Mouse (Mus musculus) midbrain, embryonic 14.5 days (tissue): ENCODE results near the gene Psmd9. TPM values are rescaled to one million over a fixed set of nuclear protein-coding genes. Genes with fewer than 3 reads are reported as not detected.

Experiments used
- ATAC-seq: fragments of 200-750 bp; cut with Nextera tagmentation; 2 replicates; pipeline ENCODE4 v1.8.0; 2017; ENCODE audit warnings: moderate number of reproducible peaks, moderate library complexity; ENCODE audit not compliant: low FRiP score, low TSS enrichment
- DNase-seq: peaks from one replicate; pipeline ENCODE4 v3.0.0-alpha.2; 2015
- H3K27ac ChIP-seq: fragments of 300-500 bp; sonication (generic); replicated peaks from 2 replicates; pipeline ENCODE4 v1.5.1; 2014; ENCODE audit warnings: mild to moderate bottlenecking, low read depth, low read length, moderate library complexity
- H3K27me3 ChIP-seq: fragments of 300-500 bp; sonication (generic); 2 replicates; pipeline ENCODE4 v1.6.1; 2014; ENCODE audit warnings: low read length, control low read depth, mixed read lengths; ENCODE audit not compliant: control insufficient read depth, insufficient read depth
- H3K36me3 ChIP-seq: fragments of 300-500 bp; sonication (generic); 2 replicates; pipeline ENCODE4 v1.6.1; 2014; ENCODE audit warnings: low read length, control low read depth; ENCODE audit not compliant: control insufficient read depth, insufficient read depth
- H3K4me1 ChIP-seq: fragments of 300-500 bp; sonication (generic); 2 replicates; pipeline ENCODE4 v1.6.1; 2014; ENCODE audit warnings: mild to moderate bottlenecking, antibody characterized with exemption, low read length, control low read depth; ENCODE audit not compliant: control insufficient read depth, insufficient read depth
- H3K4me2 ChIP-seq: fragments of 300-500 bp; sonication (generic); 2 replicates; pipeline ENCODE4 v1.6.1; 2014; ENCODE audit warnings: mild to moderate bottlenecking, low read length, moderate library complexity
- H3K4me3 ChIP-seq: fragments of 300-500 bp; sonication (generic); replicated peaks from 2 replicates; pipeline ENCODE4 v1.5.1; 2014; ENCODE audit warnings: low read depth, low read length
- H3K9ac ChIP-seq: fragments of 300-500 bp; sonication (generic); replicated peaks from 2 replicates; pipeline ENCODE4 v1.6.1; 2014; ENCODE audit warnings: mild to moderate bottlenecking, low read length, moderate library complexity
- H3K9me3 ChIP-seq: fragments of 300-500 bp; sonication (generic); 2 replicates; pipeline ENCODE4 v1.6.1; 2016; ENCODE audit warnings: low read length, control low read depth, mixed read lengths; ENCODE audit not compliant: control insufficient read depth
- WGBS: fragments of 180-500 bp; shearing (Covaris S2); extraction: QIAGEN DNeasy Blood & Tissue Kit; methylation state at CpG from one replicate; pipeline ENCODE4 v1.1.7; 2014; 5-methylcytosine and 5-hydroxymethylcytosine counted together
- polyA plus RNA-seq: library from polyadenylated mRNA; unstranded; fragments of >200 nt; fragmentation: Nextera tagmentation; extraction: Ambion mirVana; gene quantifications from 2 replicates; pipeline ENCODE4 v1.2.1, GENCODE M21; 2014

The Psmd9 gene
- polyA plus RNA-seq, 1 experiment from 2014 or later: 51.3 TPM

- Histone ChIP-seq H3K4me3 (no peak overlapping the region), H3K36me3 (peaks cover 82% of the 10 kb centered on the region), H3K27ac (no peak overlapping the region), H3K27me3 (no peaks in the 10 kb centered on the region), H3K4me1 (peaks cover 36% of the 10 kb centered on the region), H3K9me3 (no peaks in the 10 kb centered on the region), H3K4me2 (no peak overlapping the region), H3K9ac (no peak overlapping the region)
- WGBS: 91% methylated on average over 9 of the region's 9 CpGs
- ATAC-seq: no peak
- no peak for DNase-seq
Measured at GRCm38 (mm10) chr5:123130030-123130813, 39.0 kb upstream of the Psmd9 start.

DNA sequence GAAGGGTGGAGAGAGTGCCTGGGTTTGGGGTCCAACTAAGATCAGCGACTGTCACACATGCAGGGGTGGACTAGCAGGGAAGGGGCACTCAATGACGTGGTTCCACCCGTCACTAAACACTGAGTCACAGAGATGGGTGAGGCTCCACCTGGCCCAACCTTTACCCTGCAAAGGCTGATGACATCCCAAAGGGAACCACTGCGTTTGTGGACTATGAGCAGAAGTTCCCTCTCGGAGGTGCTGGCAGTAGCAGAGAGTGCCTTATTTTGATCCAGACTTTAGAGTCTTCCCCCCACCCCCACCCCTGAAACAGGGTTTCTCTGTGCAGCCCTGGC, 38.4 kb upstream of the Psmd9 start:
- Histone ChIP-seq H3K27ac (no peak overlapping the region), H3K27me3 (no peaks in the 10 kb centered on the region), H3K4me2 (no peak overlapping the region), H3K9ac (no peak overlapping the region), H3K4me3 (no peak overlapping the region), H3K9me3 (no peaks in the 10 kb centered on the region), H3K4me1 (peaks cover 41% of the 10 kb centered on the region), H3K36me3 (peaks cover 82% of the 10 kb centered on the region)
- ATAC-seq (no peak), DNase-seq (no peak)
- 90% methylated on average over 5 of the region's 5 CpGs for WGBS

DNA sequence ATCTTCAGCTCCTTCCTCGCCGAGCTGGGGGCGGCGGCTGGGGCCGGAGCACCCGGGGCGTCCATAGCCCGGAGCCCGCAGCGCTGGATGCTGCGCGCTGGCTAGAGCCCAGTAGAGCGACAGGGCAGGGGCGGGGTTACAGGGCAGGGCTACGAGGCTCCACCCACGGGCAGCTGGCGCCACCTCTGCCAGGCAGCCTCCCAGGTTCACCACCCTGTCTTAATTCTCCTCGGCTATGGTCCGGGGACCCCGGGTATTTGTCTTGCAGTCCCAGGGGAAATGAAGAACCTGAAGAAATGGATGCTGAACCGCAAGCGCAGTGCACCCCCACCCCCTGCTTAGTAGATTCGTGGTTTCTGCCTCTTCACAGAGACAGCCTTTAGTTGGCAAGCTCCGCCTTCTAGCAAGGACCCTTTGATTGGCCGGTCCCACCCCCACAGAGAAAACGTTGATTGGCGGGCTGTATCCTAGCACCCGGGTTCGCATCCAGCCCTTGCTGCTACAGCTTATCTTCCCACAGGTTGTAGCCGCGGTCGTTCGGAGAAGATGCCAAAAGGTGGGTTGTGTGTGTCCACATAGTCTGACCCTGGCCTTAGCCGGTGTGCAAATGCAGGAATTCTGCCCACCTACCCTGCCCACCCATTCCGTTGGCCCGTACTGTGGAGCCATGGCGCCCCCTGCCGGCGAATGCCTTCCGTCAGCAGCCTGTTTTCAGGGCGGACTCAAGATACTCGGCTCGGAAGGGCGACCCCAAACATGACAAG, 36.7 kb upstream of the Psmd9 start, which contains the start of gene Rhof:
Rhof (minus strand) TSS at position 385 of the 764 bp plus-strand sequence.
- H3K4me1 ChIP-seq: peaks cover 58% of the 10 kb centered on the region
- peak within 1 kb of the TSS; percentile 100 for H3K27ac ChIP-seq
- H3K27me3 ChIP-seq: no peaks in the 10 kb centered on the region
- DNase-seq (peak; percentile 83), ATAC-seq (0 out of 2 replicates have a peak, but pooled peaks have one; percentile 46)
- WGBS: 3% methylated on average over 44 of the region's 44 CpGs
- H3K36me3 ChIP-seq: peaks cover 84% of the 10 kb centered on the region
- H3K4me2 ChIP-seq: peak within 1 kb of the TSS; percentile 100
- no peaks in the 10 kb centered on the region for H3K9me3 ChIP-seq
- peak within 1 kb of the TSS; percentile 31 for H3K4me3 ChIP-seq
- H3K9ac ChIP-seq: peak within 1 kb of the TSS; percentile 100

GRCm38 (mm10) chr5:123133083-123133783, 36.0 kb upstream of the Psmd9 start:
- Histone ChIP-seq H3K9me3 (no peaks in the 10 kb centered on the region), H3K36me3 (peaks cover 85% of the 10 kb centered on the region), H3K4me1 (peaks cover 63% of the 10 kb centered on the region), H3K4me2 (peak overlapping the region; percentile 100), H3K27me3 (no peaks in the 10 kb centered on the region), H3K4me3 (peak overlapping the region; percentile 22), H3K27ac (peak overlapping the region; percentile 100), H3K9ac (peak overlapping the region; percentile 100; the same call in 1 of the 2 replicates)
- DNase-seq: peak; percentile 88
- WGBS: 19% methylated on average over 18 of the region's 18 CpGs
- no peak for ATAC-seq

- WGBS: 12% methylated on average over 7 of the region's 7 CpGs
- H3K4me3 ChIP-seq: peak overlapping the region; percentile 22
- ATAC-seq (no peak), DNase-seq (peak; percentile 62)
- no peaks in the 10 kb centered on the region for H3K9me3 ChIP-seq
- H3K4me2 ChIP-seq: peak overlapping the region; percentile 100
- peaks cover 63% of the 10 kb centered on the region for H3K4me1 ChIP-seq
- peak overlapping the region; percentile 100; the same call in 1 of the 2 replicates for H3K9ac ChIP-seq
- H3K27me3 ChIP-seq: no peaks in the 10 kb centered on the region
- H3K36me3 ChIP-seq: peaks cover 82% of the 10 kb centered on the region
- H3K27ac ChIP-seq: peak overlapping the region; percentile 100
Measured at GRCm38 (mm10) chr5:123133784-123134143, 35.4 kb upstream of the Psmd9 start.

- peak; percentile 33 for DNase-seq
- WGBS: 21% methylated on average over 13 of the region's 13 CpGs
Measured at GRCm38 (mm10) chr5:123134186-123134874, 34.9 kb upstream of the Psmd9 start.

GRCm38 (mm10) chr5:123134875-123135382, 34.3 kb upstream of the Psmd9 start:
- 18% methylated on average over 8 of the region's 8 CpGs for WGBS
- H3K4me3 ChIP-seq: peak overlapping the region; percentile 91
- ATAC-seq (no peak), DNase-seq (peak; percentile 25)
- H3K36me3 ChIP-seq: peaks cover 70% of the 10 kb centered on the region
- no peaks in the 10 kb centered on the region for H3K27me3 ChIP-seq
- peaks cover 63% of the 10 kb centered on the region for H3K4me1 ChIP-seq
- H3K27ac ChIP-seq: peak overlapping the region; percentile 100
- peak overlapping the region; percentile 100 for H3K9ac ChIP-seq
- peak overlapping the region; percentile 100 for H3K4me2 ChIP-seq
- H3K9me3 ChIP-seq: no peaks in the 10 kb centered on the region

More at GRCm38 (mm10) chr5:123134186-123134874, 34.9 kb upstream of the Psmd9 start:
- peaks cover 63% of the 10 kb centered on the region for H3K4me1 ChIP-seq
- H3K4me2 ChIP-seq: peak overlapping the region; percentile 100
- peak overlapping the region; percentile 91 for H3K4me3 ChIP-seq
- H3K9me3 ChIP-seq: no peaks in the 10 kb centered on the region
- H3K27ac ChIP-seq: peak overlapping the region; percentile 100
- no peak for ATAC-seq
- peaks cover 76% of the 10 kb centered on the region for H3K36me3 ChIP-seq
- H3K9ac ChIP-seq: peak overlapping the region; percentile 100
- no peaks in the 10 kb centered on the region for H3K27me3 ChIP-seq
